Mouse (Mus musculus): Measurements from ENCODE around the gene Rims4.

GRCm38 (mm10) chr2:163838043-163838442, 80.4 kb downstream of the Rims4 start:
- TF ChIP-seq POLR2A (IDR thresholded peaks at IDR 0.05; ENCODE audit: insufficient read depth, low read depth, low read length) (no peak), CTCF (IDR thresholded peaks at IDR 0.05) (peak; percentile 95)
